Mouse (Mus musculus) MEL (cell line): ENCODE results near the gene Atp5l.

Experiments
- CTCF ChIP-seq, 3 experiments: IDR thresholded peaks in 2 of 3; conservative IDR thresholded peaks in 1 of 3; 2 replicates each; pipeline ENCODE4 v1.5.1; 2011 to 2012; ENCODE audit warnings: low read length in 3 of 3, low read depth in 2 of 3, mild to moderate bottlenecking in 2 of 3, improper control_type of control experiment in 1 of 3, inconsistent platforms in 1 of 3, mixed read lengths in 1 of 3, moderate library complexity in 1 of 3; ENCODE audit not compliant: control insufficient read depth in 1 of 3, insufficient read depth in 1 of 3, poor library complexity in 1 of 3, severe bottlenecking in 1 of 3
- E2F4 ChIP-seq: IDR thresholded peaks from 2 replicates; pipeline ENCODE4 v1.6.1; 2011; ENCODE audit warnings: low read depth, low read length, improper control_type of control experiment, borderline replicate concordance
- ELF1 ChIP-seq: IDR thresholded peaks from 2 replicates; pipeline ENCODE4 v1.6.1; 2014; ENCODE audit warnings: low read depth, mild to moderate bottlenecking, inconsistent platforms, low read length, improper control_type of control experiment, moderate library complexity
- GABPA ChIP-seq: IDR thresholded peaks from 2 replicates; pipeline ENCODE4 v1.6.1; 2012; ENCODE audit warnings: low read depth, mild to moderate bottlenecking, inconsistent platforms, low read length, improper control_type of control experiment, moderate library complexity
- HCFC1 ChIP-seq: IDR thresholded peaks from 2 replicates; pipeline ENCODE4 v1.6.1; 2012; ENCODE audit warnings: low read depth, mild to moderate bottlenecking, inconsistent platforms, low read length, improper control_type of control experiment, moderate library complexity
- POLR2A ChIP-seq, 2 experiments: IDR thresholded peaks; 2 replicates each; pipeline ENCODE4 v1.6.1; 2011 to 2012; ENCODE audit warnings: low read length in 2 of 2, mild to moderate bottlenecking in 2 of 2, control low read depth in 1 of 2, improper control_type of control experiment in 1 of 2, low read depth in 1 of 2, moderate library complexity in 1 of 2; ENCODE audit not compliant: control insufficient read depth in 1 of 2, insufficient read depth in 1 of 2, poor library complexity in 1 of 2
- RAD21 ChIP-seq: IDR thresholded peaks from 2 replicates; pipeline ENCODE4 v1.6.1; 2011; ENCODE audit warnings: mild to moderate bottlenecking, low read depth, low read length, improper control_type of control experiment
- RCOR1 ChIP-seq: IDR thresholded peaks from 2 replicates; pipeline ENCODE4 v1.6.1; 2012; ENCODE audit warnings: low read depth, mild to moderate bottlenecking, inconsistent platforms, low read length, improper control_type of control experiment
- SIN3A ChIP-seq: IDR thresholded peaks from 2 replicates; pipeline ENCODE4 v1.6.1; 2012; ENCODE audit warnings: low read length, improper control_type of control experiment, inconsistent platforms
- SMC3 ChIP-seq: IDR thresholded peaks from 2 replicates; pipeline ENCODE4 v1.6.1; 2011; ENCODE audit warnings: low read depth, low read length, improper control_type of control experiment
- TAL1 ChIP-seq: IDR thresholded peaks from 2 replicates; pipeline ENCODE4 v1.6.1; 2012; ENCODE audit warnings: mild to moderate bottlenecking, inconsistent platforms, low read length, moderate library complexity, mixed read lengths
- TBP ChIP-seq: IDR thresholded peaks from 2 replicates; pipeline ENCODE4 v1.8.0; 2011; ENCODE audit warnings: low read depth, low read length, improper control_type of control experiment
- USF1 ChIP-seq: IDR thresholded peaks from 2 replicates; pipeline ENCODE4 v1.6.1; 2014; ENCODE audit warnings: low read depth, mild to moderate bottlenecking, inconsistent platforms, low read length, improper control_type of control experiment, moderate library complexity
- ZC3H11A ChIP-seq: IDR thresholded peaks from 2 replicates; pipeline ENCODE4 v1.6.1; 2012; ENCODE audit warnings: low read depth, mild to moderate bottlenecking, inconsistent platforms, low read length, improper control_type of control experiment

- no peak for TF ChIP-seq CTCF (IDR thresholded peaks at IDR 0.05 in 2 of 3, conservative IDR thresholded peaks at IDR 0.05 in 1 of 3; ENCODE audit: control insufficient read depth in 1 of 3, insufficient read depth in 1 of 3, low read depth in 2 of 3, low read length in 3 of 3, poor library complexity in 1 of 3, severe bottlenecking in 1 of 3)
- TF ChIP-seq USF1 = no peak
- TF ChIP-seq TBP = no peak
- no peak for TF ChIP-seq ZC3H11A
- no peak for TF ChIP-seq TAL1
- no peak for TF ChIP-seq GABPA
- no peak; the same call in none of the 2 replicates for TF ChIP-seq SIN3A
- TF ChIP-seq RCOR1 = no peak
- no peak for TF ChIP-seq POLR2A (IDR thresholded peaks at IDR 0.05; ENCODE audit: control insufficient read depth in 1 of 2, insufficient read depth in 1 of 2, low read depth in 1 of 2, low read length in 2 of 2, poor library complexity in 1 of 2)
- no peak for TF ChIP-seq RAD21
- no peak for TF ChIP-seq SMC3
- no peak for TF ChIP-seq ELF1
- no peak for TF ChIP-seq HCFC1
- no peak for TF ChIP-seq E2F4
These were observed 40.0 kb downstream of the Atp5l start for GRCm38 (mm10) chr9:44880309-44881081.
